Mouse (Mus musculus) ES-Bruce4 (cell line): ENCODE results near the gene Trim71.

Experiments
- CTCF ChIP-seq: IDR thresholded peaks from one replicate; pipeline ENCODE4 v1.8.1; 2011; ENCODE audit warnings: low read depth, low read length
- EP300 ChIP-seq: IDR thresholded peaks from 2 replicates; pipeline ENCODE4 v1.6.1; 2011; ENCODE audit warnings: low read depth, low read length; ENCODE audit not compliant: insufficient read depth
- POLR2A ChIP-seq: IDR thresholded peaks from one replicate; pipeline ENCODE4 v1.8.1; 2011; ENCODE audit warnings: low read length; ENCODE audit not compliant: insufficient read depth

DNA sequence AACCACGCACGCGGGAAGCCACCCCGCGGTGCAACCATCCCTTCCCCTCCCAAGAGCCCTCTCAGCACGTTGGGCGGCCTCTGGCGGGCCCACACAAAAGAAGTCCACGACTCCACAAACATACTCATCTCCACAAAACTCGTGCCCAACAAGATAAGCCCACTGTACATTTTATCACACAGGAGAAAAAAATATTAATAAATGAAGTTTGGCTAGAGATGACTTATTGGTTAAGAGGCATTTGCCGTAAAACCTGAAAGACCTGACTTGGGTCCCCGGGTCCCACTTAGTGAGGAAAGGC lies 2.5 kb downstream of the Trim71 start:
- TF ChIP-seq CTCF = no peak
- TF ChIP-seq POLR2A = no peak
- no peak for TF ChIP-seq EP300
